8 mouse cellular contexts compared by ENCODE assay signal in the genomic region with DNA sequence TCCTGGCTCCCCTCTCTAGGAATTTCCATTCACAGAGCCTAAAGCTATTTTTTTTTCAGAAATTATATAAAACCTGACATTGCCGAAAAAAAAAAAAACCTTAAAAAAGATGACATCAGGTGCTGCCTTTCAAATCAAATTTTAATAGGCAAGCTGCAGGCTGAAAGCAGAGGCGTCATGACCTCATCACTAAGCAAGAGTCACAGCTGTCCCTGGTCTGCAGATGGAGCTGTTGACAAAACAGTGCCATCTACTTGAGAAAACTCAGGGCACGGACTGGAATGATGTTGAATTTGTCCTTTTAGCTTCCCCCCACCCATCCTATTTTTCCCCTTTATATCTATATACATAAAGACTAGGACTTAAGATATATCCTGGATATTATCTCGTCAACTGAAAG.
DNase-seq lines count a peak whose midpoint lies in the region; ATAC-seq lines count a peak whose summit lies in the region.

No protein-coding gene starts in this region.

- H3K27me3 ChIP-seq in forebrain, embryonic 14.5 days (replicated peaks; ENCODE audit: control insufficient read depth, insufficient read depth, low read length) = no peaks in the 10 kb centered on the region
- H3K27me3 ChIP-seq in midbrain, embryonic 16.5 days (ENCODE audit: control insufficient read depth, insufficient read depth, low read depth, low read length) = no peaks in the 10 kb centered on the region

- H3K36me3 ChIP-seq in forebrain, embryonic 14.5 days (ENCODE audit: control insufficient read depth, insufficient read depth, low read length) = no peaks in the 10 kb centered on the region
- H3K36me3 ChIP-seq in midbrain, embryonic 16.5 days (ENCODE audit: control insufficient read depth, insufficient read depth, low read length) = no peaks in the 10 kb centered on the region

- H3K27ac ChIP-seq in forebrain, embryonic 14.5 days (ENCODE audit: low read depth, low read length) = no peak overlapping the region; the same call in 1 of the 2 replicates
- H3K27ac ChIP-seq in midbrain, embryonic 16.5 days (ENCODE audit: low read length) = no peak overlapping the region

- peaks cover 3% of the 10 kb centered on the region; the same call in 1 of the 2 replicates for H3K4me1 ChIP-seq in forebrain, embryonic 14.5 days (ENCODE audit: control insufficient read depth, insufficient read depth, low read length)
- H3K4me1 ChIP-seq in midbrain, embryonic 16.5 days (ENCODE audit: control insufficient read depth, insufficient read depth, low read length) = peaks cover 6% of the 10 kb centered on the region; the same call in 1 of the 2 replicates

- H3K9me3 ChIP-seq in forebrain, embryonic 14.5 days (replicated peaks; ENCODE audit: control insufficient read depth, low read length) = no peaks in the 10 kb centered on the region
- H3K9me3 ChIP-seq in midbrain, embryonic 16.5 days (replicated peaks; ENCODE audit: control insufficient read depth, low read length, poor library complexity, severe bottlenecking) = no peaks in the 10 kb centered on the region

- H3K4me3 ChIP-seq in forebrain, embryonic 14.5 days (ENCODE audit: low read depth, low read length) = no peak overlapping the region
- H3K4me3 ChIP-seq in midbrain, embryonic 16.5 days (ENCODE audit: low read depth, low read length) = no peak overlapping the region

- peak; percentile 7 for DNase-seq in left cerebral cortex, adult 11 months (ENCODE audit: low spot score)
- DNase-seq in left cerebral cortex, adult 8-10 months (ENCODE audit: low spot score in 2 of 2) = no peak
- peak; percentile 28 to 38 for DNase-seq in cerebellum, adult 18-20 months
- DNase-seq in forebrain, embryonic 14.5 days (ENCODE audit: low spot score) = peak; percentile 84
- DNase-seq in kidney, adult 8-10 months = no peak
- no peak for DNase-seq in lung, postnatal 36 days
- no peak for DNase-seq in gastrocnemius, postnatal 4 days (ENCODE audit: low spot score in 2 of 2)

- no peak overlapping the region for H3K4me2 ChIP-seq in forebrain, embryonic 14.5 days (ENCODE audit: low read length)
- H3K4me2 ChIP-seq in midbrain, embryonic 16.5 days (ENCODE audit: low read length) = no peak overlapping the region

- 36% methylated on average over 4 of the region's 4 CpGs for WGBS in forebrain, embryonic 14.5 days
- 35% methylated on average over 4 of the region's 4 CpGs for WGBS in midbrain, embryonic 16.5 days

- H3K9ac ChIP-seq in forebrain, embryonic 14.5 days (ENCODE audit: low read length) = no peak overlapping the region
- no peak overlapping the region for H3K9ac ChIP-seq in midbrain, embryonic 16.5 days (ENCODE audit: low read depth, low read length)

- ATAC-seq in forebrain, embryonic 14.5 days = peak; percentile 82
- peak; percentile 80 for ATAC-seq in midbrain, embryonic 16.5 days

Comparison
In these comparisons a context has a peak if more than half of its experiments do, and no peak if none do; other contexts are left out.
1. DNase-seq: peak in left cerebral cortex, adult 11 months (single experiment), cerebellum, adult 18-20 months (2 of 2) and forebrain, embryonic 14.5 days (single experiment); none in left cerebral cortex, adult 8-10 months (0 of 2), kidney, adult 8-10 months (0 of 2), lung, postnatal 36 days (single experiment) and gastrocnemius, postnatal 4 days (0 of 2).